Mouse (Mus musculus) intestine, embryonic 15.5 days (tissue): Measurements from ENCODE around the gene Alg13. TPM values are rescaled to one million over a fixed set of nuclear protein-coding genes. Genes with fewer than 3 reads are reported as not detected.

Experiments
- ATAC-seq: fragments of 200-750 bp; cut with Nextera tagmentation; 2 replicates; pipeline ENCODE4 v1.8.0; 2017; ENCODE audit warnings: moderate TSS enrichment, moderate library complexity
- H3K27ac ChIP-seq: fragments of 300-500 bp; sonication (generic); 2 replicates; pipeline ENCODE4 v1.5.1; 2015; ENCODE audit warnings: mild to moderate bottlenecking, inconsistent platforms
- H3K27me3 ChIP-seq: fragments of 300-500 bp; sonication (generic); replicated peaks from 2 replicates; pipeline ENCODE4 v1.6.1; 2015; ENCODE audit warnings: inconsistent platforms
- H3K36me3 ChIP-seq: fragments of 300-500 bp; sonication (generic); 2 replicates; pipeline ENCODE4 v1.6.1; 2015; ENCODE audit warnings: inconsistent platforms
- H3K4me1 ChIP-seq: fragments of 300-500 bp; sonication (generic); replicated peaks from 2 replicates; pipeline ENCODE4 v1.6.1; 2015; ENCODE audit warnings: inconsistent platforms
- H3K4me2 ChIP-seq: fragments of 300-500 bp; sonication (generic); replicated peaks from 2 replicates; pipeline ENCODE4 v1.6.1; 2015; ENCODE audit warnings: mild to moderate bottlenecking, inconsistent platforms
- H3K4me3 ChIP-seq: fragments of 300-500 bp; sonication (generic); replicated peaks from 2 replicates; pipeline ENCODE4 v1.5.1; 2015; ENCODE audit warnings: inconsistent platforms
- H3K9ac ChIP-seq: fragments of 300-500 bp; sonication (generic); 2 replicates; pipeline ENCODE4 v1.6.1; 2015; ENCODE audit warnings: inconsistent platforms
- H3K9me3 ChIP-seq: fragments of 300-500 bp; sonication (generic); 2 replicates; pipeline ENCODE4 v1.6.1; 2016; ENCODE audit warnings: inconsistent platforms
- WGBS: fragments of 180-500 bp; shearing (Covaris S2); methylation state at CpG from one replicate; pipeline ENCODE4 v1.1.7; 2015; 5-methylcytosine and 5-hydroxymethylcytosine counted together
- polyA plus RNA-seq: library from polyadenylated mRNA; unstranded; fragments of >200 nt; fragmentation: Nextera tagmentation; extraction: Ambion mirVana; gene quantifications from 2 replicates; pipeline ENCODE4 v1.2.1, GENCODE M21; 2015

Gene Alg13
- polyA plus RNA-seq, 1 experiment from 2014 or later: 14.7 TPM

DNA sequence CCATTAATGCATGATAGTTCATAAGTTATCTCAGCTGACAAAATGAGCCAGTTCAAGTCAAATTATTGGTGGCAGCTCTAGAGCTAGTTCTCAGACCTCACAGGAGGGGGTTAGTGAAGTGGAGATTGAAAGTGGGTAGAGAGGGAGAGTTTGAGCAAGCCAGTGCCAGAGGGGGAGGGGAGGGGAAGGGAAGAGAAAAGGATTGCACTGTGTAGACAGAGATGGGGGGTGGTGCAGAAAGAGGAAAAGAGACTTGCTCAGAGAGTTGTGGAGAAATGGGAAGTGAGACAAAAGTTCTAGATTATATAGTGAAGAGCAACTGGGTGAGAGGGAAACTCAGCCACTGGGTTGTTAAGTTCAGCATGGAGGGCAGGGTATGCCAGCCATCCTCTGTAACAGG is 20.8 kb downstream of the Alg13 start:
- no peak overlapping the region for H3K4me2 ChIP-seq
- no peaks in the 10 kb centered on the region for H3K9me3 ChIP-seq
- no peaks in the 10 kb centered on the region for H3K4me1 ChIP-seq
- no peak for ATAC-seq
- H3K36me3 ChIP-seq: no peaks in the 10 kb centered on the region
- H3K9ac ChIP-seq: no peak overlapping the region
- H3K27me3 ChIP-seq: no peaks in the 10 kb centered on the region
- H3K4me3 ChIP-seq: no peak overlapping the region
- H3K27ac ChIP-seq: no peak overlapping the region

DNA sequence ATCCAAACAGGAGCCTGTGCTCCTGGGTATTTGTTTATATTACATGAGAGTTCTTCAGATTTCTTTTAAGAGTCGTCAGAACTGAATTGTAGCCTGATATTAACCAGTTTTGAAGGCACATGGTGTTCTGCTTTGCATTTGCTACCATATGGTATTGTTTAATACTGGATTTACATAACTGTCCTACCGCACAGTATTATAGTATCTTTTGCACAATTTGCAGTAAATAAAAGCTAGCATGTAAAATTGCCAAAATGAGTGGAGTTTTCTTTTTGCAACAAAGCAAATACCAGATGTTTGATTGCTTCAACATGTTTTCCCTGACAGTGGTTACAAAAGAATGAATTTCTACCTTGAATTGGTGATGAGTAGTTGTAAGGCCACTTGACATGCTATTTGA is 56.6 kb downstream of the Alg13 start:
- no peaks in the 10 kb centered on the region for H3K4me1 ChIP-seq
- no peak for ATAC-seq
- no peak overlapping the region for H3K4me3 ChIP-seq
- no peak overlapping the region for H3K27ac ChIP-seq
- H3K27me3 ChIP-seq: no peaks in the 10 kb centered on the region
- no peaks in the 10 kb centered on the region for H3K9me3 ChIP-seq
- H3K36me3 ChIP-seq: no peaks in the 10 kb centered on the region
- H3K4me2 ChIP-seq: no peak overlapping the region
- 48% methylated on average over 2 of the region's 2 CpGs for WGBS
- H3K9ac ChIP-seq: no peak overlapping the region

DNA sequence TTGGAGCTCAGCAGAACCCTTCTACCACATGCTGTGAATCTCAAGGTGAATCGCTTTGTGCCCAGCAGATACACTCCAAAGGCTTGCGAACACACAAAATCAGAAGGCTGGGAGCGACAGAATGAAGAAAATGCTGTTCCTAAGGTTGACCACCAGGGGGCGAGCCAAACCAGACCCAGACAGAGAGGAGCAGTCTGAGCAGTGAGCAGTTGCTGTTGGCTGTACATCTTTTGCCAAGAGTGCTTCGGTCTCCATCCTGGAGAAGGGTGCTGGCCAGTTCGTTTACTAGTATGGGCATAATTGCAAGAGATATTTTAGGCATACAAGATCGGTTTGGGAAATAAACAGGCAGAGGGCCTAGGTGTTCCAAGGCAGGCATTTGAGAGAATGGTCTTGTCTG is 85.9 kb downstream of the Alg13 start:
- Histone ChIP-seq H3K27me3 (no peaks in the 10 kb centered on the region), H3K9ac (no peak overlapping the region), H3K27ac (no peak overlapping the region), H3K4me1 (no peaks in the 10 kb centered on the region), H3K36me3 (no peaks in the 10 kb centered on the region), H3K9me3 (no peaks in the 10 kb centered on the region), H3K4me3 (no peak overlapping the region), H3K4me2 (no peak overlapping the region)
- no peak; the same call in 1 of the 2 replicates for ATAC-seq
- WGBS: 33% methylated on average over 7 of the region's 7 CpGs

DNA sequence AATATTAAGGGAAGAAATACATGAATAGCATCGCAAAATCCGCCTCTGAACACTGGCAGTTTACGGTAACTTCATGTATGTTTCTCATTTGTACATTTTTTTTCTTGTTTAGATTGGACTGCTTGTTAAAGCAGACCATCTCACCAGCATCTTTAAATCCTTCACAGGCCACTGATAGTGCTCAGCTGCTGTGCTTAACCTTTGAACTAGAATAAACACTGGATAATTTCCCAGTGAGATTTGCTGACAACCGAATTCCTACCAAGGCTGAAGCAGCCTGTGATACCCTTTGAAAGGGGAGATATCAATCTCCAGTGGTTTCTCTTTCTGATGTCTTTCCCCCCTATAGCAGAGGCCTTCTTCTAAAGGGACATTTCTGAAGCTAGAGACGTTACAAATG is 90.4 kb downstream of the Alg13 start:
- no peak overlapping the region for H3K27ac ChIP-seq
- no peaks in the 10 kb centered on the region for H3K27me3 ChIP-seq
- no peaks in the 10 kb centered on the region for H3K36me3 ChIP-seq
- H3K9me3 ChIP-seq: no peaks in the 10 kb centered on the region
- H3K4me3 ChIP-seq: no peak overlapping the region
- WGBS: 44% methylated on average over 5 of the region's 5 CpGs
- no peak for ATAC-seq
- no peaks in the 10 kb centered on the region for H3K4me1 ChIP-seq
- no peak overlapping the region for H3K9ac ChIP-seq
- no peak overlapping the region for H3K4me2 ChIP-seq

DNA sequence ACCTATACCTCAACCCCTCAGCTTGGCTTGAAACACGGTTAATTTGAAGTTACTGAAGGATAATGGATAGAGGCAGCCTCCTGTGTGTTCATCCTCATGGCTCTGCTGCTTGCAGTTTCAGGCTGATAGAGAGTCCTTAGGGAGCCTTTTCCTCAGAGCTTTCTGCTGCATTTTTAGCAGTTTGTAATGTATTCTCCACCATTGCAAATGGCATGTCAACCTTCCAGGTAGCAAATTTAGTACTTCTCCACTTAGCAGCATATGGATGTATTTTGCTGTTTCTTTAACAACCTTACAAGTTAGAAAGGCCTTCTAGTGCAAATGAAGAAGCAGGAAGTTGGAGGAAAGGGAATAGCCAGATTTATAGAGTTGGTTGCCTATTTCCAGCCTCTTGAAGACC is 102.7 kb downstream of the Alg13 start:
- Histone ChIP-seq H3K4me1 (no peaks in the 10 kb centered on the region), H3K36me3 (no peaks in the 10 kb centered on the region), H3K27me3 (no peaks in the 10 kb centered on the region), H3K27ac (no peak overlapping the region), H3K9me3 (no peaks in the 10 kb centered on the region), H3K9ac (no peak overlapping the region), H3K4me2 (no peak overlapping the region), H3K4me3 (no peak overlapping the region)
- 50% methylated on average over 1 of the region's 1 CpGs for WGBS
- no peak for ATAC-seq

DNA sequence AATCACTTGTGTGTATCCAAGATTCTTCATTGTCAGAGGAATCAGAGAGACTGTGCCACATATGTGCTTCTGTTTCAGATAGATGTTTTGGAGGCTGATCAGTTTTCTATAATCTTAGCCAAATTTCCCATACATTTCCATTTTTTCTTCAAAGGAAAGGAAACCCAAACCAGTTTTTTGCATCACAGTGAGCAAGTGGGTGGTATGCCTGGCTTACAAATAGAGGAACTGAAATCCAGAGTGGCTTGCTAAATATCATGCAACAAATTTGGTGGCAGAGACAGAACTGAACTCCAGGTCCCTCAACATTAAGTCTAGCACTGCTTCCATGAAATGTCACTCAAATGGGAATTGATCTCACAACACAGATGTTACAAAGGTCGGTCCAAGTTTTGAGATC is 103.5 kb downstream of the Alg13 start:
- Histone ChIP-seq H3K4me2 (no peak overlapping the region), H3K4me3 (no peak overlapping the region), H3K4me1 (no peaks in the 10 kb centered on the region), H3K9ac (no peak overlapping the region), H3K27me3 (no peaks in the 10 kb centered on the region), H3K9me3 (no peaks in the 10 kb centered on the region), H3K27ac (no peak overlapping the region), H3K36me3 (no peaks in the 10 kb centered on the region)
- 85% methylated on average over 1 of the region's 1 CpGs for WGBS
- no peak for ATAC-seq

DNA sequence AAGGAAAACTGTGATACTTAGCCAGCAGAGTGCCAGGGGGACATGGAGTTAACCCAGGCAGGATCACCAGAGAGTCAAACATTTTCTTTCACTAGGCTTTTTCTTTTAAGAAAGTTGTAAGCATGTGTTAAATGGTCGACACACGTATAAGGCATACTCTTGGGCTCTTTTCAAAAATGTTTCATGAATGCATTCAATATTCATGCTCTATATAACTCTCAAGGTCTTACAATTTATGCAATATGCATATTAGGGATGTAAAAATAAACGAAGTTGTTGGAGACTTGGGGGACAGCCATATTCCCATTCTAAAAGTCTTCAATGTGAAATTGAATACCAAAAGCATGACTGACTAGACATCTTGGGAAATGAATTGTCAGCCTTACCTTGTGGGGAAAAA is 106.2 kb downstream of the Alg13 start:
- WGBS: 85% methylated on average over 3 of the region's 3 CpGs
- H3K4me3 ChIP-seq: no peak overlapping the region
- no peak for ATAC-seq
- H3K4me1 ChIP-seq: no peaks in the 10 kb centered on the region
- H3K4me2 ChIP-seq: no peak overlapping the region
- H3K9ac ChIP-seq: no peak overlapping the region
- no peak overlapping the region for H3K27ac ChIP-seq
- no peaks in the 10 kb centered on the region for H3K9me3 ChIP-seq
- no peaks in the 10 kb centered on the region for H3K36me3 ChIP-seq
- no peaks in the 10 kb centered on the region for H3K27me3 ChIP-seq

Other genes with a start within 250 kb of the Alg13 start
- 0.56 and 0.65 TPM in 2 replicates for gene A730046J19Rik, start 164.1 kb upstream of the Alg13 start, polyA plus RNA-seq
- not detected in 2 replicates for gene Trpc5os, start 138.8 kb downstream of the Alg13 start, polyA plus RNA-seq